Mouse (Mus musculus) myocyte (in vitro differentiated cells): Measurements from ENCODE around the gene Efcab8. TPM values are rescaled to one million over a fixed set of nuclear protein-coding genes. Genes with fewer than 3 reads are reported as not detected.
"Not testable (repeated sequence)": the region's sequence is repeated elsewhere in the genome, so short reads cannot be mapped to it uniquely, and the experiment has no call there.

Source experiments
- H3K27me3 ChIP-seq: one replicate; pipeline ENCODE4 v1.6.1; 2011; ENCODE audit not compliant: control insufficient read depth, insufficient read depth, insufficient read length
- H3K36me3 ChIP-seq: one replicate; pipeline ENCODE4 v1.6.1; 2011; ENCODE audit not compliant: control insufficient read depth, insufficient read depth
- H3K4me2 ChIP-seq: one replicate; pipeline ENCODE4 v1.6.1; 2011; ENCODE audit warnings: low read depth, control low read depth
- H3K4me3 ChIP-seq: one replicate; pipeline ENCODE4 v1.5.1; 2011; ENCODE audit warnings: mild to moderate bottlenecking, control low read depth, moderate library complexity
- H3K79me2 ChIP-seq: one replicate; pipeline ENCODE4 v1.6.1; 2011; ENCODE audit not compliant: control insufficient read depth, insufficient read depth
- H3ac ChIP-seq: one replicate; pipeline ENCODE4 v1.6.1; 2011; ENCODE audit not compliant: control insufficient read depth, insufficient read length
- CEBPB ChIP-seq: IDR thresholded peaks from 2 replicates; pipeline ENCODE4 v1.6.1; 2011; ENCODE audit warnings: mild to moderate bottlenecking, moderate library complexity; ENCODE audit not compliant: poor library complexity, insufficient read depth, severe bottlenecking
- E2F4 ChIP-seq: IDR thresholded peaks from one replicate; pipeline ENCODE4 v1.6.1; 2011; ENCODE audit warnings: mild to moderate bottlenecking, control low read depth, moderate library complexity; ENCODE audit not compliant: insufficient read depth
- MAX ChIP-seq: IDR thresholded peaks from one replicate; pipeline ENCODE4 v1.6.1; 2011; ENCODE audit warnings: low read depth, mild to moderate bottlenecking, control low read depth
- MYOD1 ChIP-seq, 3 experiments: IDR thresholded peaks; one replicate each; pipeline ENCODE4 v1.6.1; 2011; ENCODE audit warnings: control low read depth in 2 of 3, low read depth in 2 of 3, mild to moderate bottlenecking in 2 of 3, moderate library complexity in 1 of 3; ENCODE audit not compliant: insufficient read length in 2 of 3, control insufficient read depth in 1 of 3
- MYOG ChIP-seq, 3 experiments: IDR thresholded peaks; one replicate each; pipeline ENCODE4 v1.6.1; 2011; ENCODE audit warnings: control low read depth in 2 of 3, low read depth in 2 of 3, mild to moderate bottlenecking in 2 of 3; ENCODE audit not compliant: insufficient read length in 2 of 3, control insufficient read depth in 1 of 3, insufficient read depth in 1 of 3
- POLR2A ChIP-seq: IDR thresholded peaks from one replicate; pipeline ENCODE4 v1.6.1; 2011; ENCODE audit warnings: low read depth, mild to moderate bottlenecking, control low read depth, moderate library complexity; ENCODE audit not compliant: insufficient read length
- POLR2AphosphoS2 ChIP-seq: IDR thresholded peaks from one replicate; pipeline ENCODE4 v1.6.1; 2011; ENCODE audit warnings: low read depth, control low read depth; ENCODE audit not compliant: insufficient read length
- REST ChIP-seq: IDR thresholded peaks from one replicate; pipeline ENCODE4 v1.6.1; 2011; ENCODE audit warnings: mild to moderate bottlenecking, control low read depth, moderate library complexity; ENCODE audit not compliant: insufficient read depth, insufficient read length
- SRF ChIP-seq: IDR thresholded peaks from one replicate; pipeline ENCODE4 v1.6.1; 2011; ENCODE audit warnings: low read depth; ENCODE audit not compliant: control insufficient read depth, insufficient read length
- TCF12 ChIP-seq: IDR thresholded peaks from one replicate; pipeline ENCODE4 v1.6.1; 2011; ENCODE audit warnings: mild to moderate bottlenecking, control low read depth; ENCODE audit not compliant: poor library complexity, insufficient read depth, severe bottlenecking
- TCF3 ChIP-seq: IDR thresholded peaks from one replicate; pipeline ENCODE4 v1.6.1; 2011; ENCODE audit warnings: low read depth, control low read depth; ENCODE audit not compliant: insufficient read length
- USF1 ChIP-seq: IDR thresholded peaks from one replicate; pipeline ENCODE4 v1.6.1; 2011; ENCODE audit warnings: low read depth, mild to moderate bottlenecking, control low read depth, moderate library complexity
- polyA plus RNA-seq: library from polyadenylated mRNA; unstranded; fragments of >200 nt; fragmentation: generic; extraction: Trizol; gene quantifications from one replicate; pipeline ENCODE4 v1.2.1, GENCODE M21; 2012; ENCODE audit warnings: missing spikeins

Efcab8 gene
- polyA plus RNA-seq, 1 experiment: 0.04 TPM

DNA sequence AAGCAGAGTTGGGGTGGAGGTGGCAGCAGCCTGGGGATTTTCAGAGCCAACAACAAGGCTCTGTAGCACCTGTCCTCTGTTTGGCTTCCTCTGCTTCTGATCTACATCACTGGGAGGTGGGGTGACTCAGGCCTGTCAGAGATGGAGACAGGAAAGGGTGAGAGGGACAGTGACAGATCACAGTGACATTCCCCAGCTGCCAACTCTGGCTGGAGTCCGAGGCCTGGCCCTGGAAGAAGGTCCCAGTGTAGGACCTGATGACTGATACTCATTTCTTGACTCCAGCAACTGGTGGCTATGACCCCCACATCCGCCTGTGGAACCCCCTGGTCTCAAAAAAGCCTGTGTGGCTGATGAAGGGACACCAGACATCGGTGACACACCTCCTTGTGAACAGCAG lies 30.2 kb downstream of the Efcab8 start:
- Histone ChIP-seq H3K4me2 (no peak overlapping the region), H3K36me3 (no peaks in the 10 kb centered on the region), H3K79me2 (no peaks in the 10 kb centered on the region), H3K4me3 (no peak overlapping the region), H3K27me3 (peaks cover 6% of the 10 kb centered on the region), H3ac (no peak overlapping the region)
- TF ChIP-seq MAX: no peak
- TF ChIP-seq REST: no peak
- TF ChIP-seq POLR2AphosphoS2: no peak
- no peak for TF ChIP-seq POLR2A
- no peak for TF ChIP-seq MYOD1 (IDR thresholded peaks at IDR 0.05; ENCODE audit: control insufficient read depth in 1 of 3, insufficient read length in 2 of 3, low read depth in 2 of 3)
- no peak for TF ChIP-seq SRF
- TF ChIP-seq E2F4: no peak
- no peak for TF ChIP-seq CEBPB
- TF ChIP-seq USF1: no peak
- TF ChIP-seq MYOG (IDR thresholded peaks at IDR 0.05; ENCODE audit: control insufficient read depth in 1 of 3, insufficient read depth in 1 of 3, insufficient read length in 2 of 3, low read depth in 2 of 3): no peak
- no peak for TF ChIP-seq TCF12
- no peak for TF ChIP-seq TCF3

GRCm38 (mm10) chr2:153822005-153822543 lies 42.3 kb downstream of the Efcab8 start:
- Histone ChIP-seq H3K36me3 (no peaks in the 10 kb centered on the region), H3K4me3 (no peak overlapping the region), H3K79me2 (no peaks in the 10 kb centered on the region), H3ac (no peak overlapping the region), H3K4me2 (no peak overlapping the region), H3K27me3 (no peaks in the 10 kb centered on the region)
- TF ChIP-seq MAX (no peak), REST (no peak), MYOD1 (IDR thresholded peaks at IDR 0.05; ENCODE audit: control insufficient read depth in 1 of 3, insufficient read length in 2 of 3, low read depth in 2 of 3) (no peak)

DNA sequence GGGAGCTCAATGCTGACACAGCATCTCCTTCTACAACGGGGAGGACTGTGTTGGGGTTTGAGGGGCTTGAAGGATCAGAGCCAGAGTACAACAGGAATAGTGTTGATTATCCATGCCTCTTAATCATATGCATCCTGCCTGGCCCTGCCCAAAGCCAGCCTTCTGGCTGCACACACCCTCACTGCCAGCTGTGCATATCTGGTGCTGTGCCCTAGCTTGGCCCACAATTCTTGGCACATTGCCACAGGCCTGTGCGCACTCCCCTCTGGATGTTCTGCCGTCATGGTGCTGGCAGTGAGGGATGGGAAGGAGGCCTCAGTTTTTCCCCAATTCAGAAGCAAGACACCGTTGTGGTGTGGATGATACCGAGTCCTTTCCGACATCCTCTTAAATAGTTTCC lies 44.9 kb downstream of the Efcab8 start:
- H3K4me2 ChIP-seq: no peak overlapping the region
- no peaks in the 10 kb centered on the region for H3K36me3 ChIP-seq
- TF ChIP-seq E2F4: no peak
- TF ChIP-seq CEBPB: no peak
- no peak for TF ChIP-seq REST
- TF ChIP-seq POLR2A: no peak
- no peak for TF ChIP-seq MYOG (IDR thresholded peaks at IDR 0.05; ENCODE audit: control insufficient read depth in 1 of 3, insufficient read depth in 1 of 3, insufficient read length in 2 of 3, low read depth in 2 of 3)
- no peak for TF ChIP-seq POLR2AphosphoS2
- no peak for TF ChIP-seq USF1
- no peak for TF ChIP-seq TCF12
- TF ChIP-seq SRF: no peak
- no peak for TF ChIP-seq TCF3
- TF ChIP-seq MAX: no peak
- H3K4me3 ChIP-seq: no peak overlapping the region
- H3K27me3 ChIP-seq: no peaks in the 10 kb centered on the region
- H3ac ChIP-seq: no peak overlapping the region
- no peaks in the 10 kb centered on the region for H3K79me2 ChIP-seq

DNA sequence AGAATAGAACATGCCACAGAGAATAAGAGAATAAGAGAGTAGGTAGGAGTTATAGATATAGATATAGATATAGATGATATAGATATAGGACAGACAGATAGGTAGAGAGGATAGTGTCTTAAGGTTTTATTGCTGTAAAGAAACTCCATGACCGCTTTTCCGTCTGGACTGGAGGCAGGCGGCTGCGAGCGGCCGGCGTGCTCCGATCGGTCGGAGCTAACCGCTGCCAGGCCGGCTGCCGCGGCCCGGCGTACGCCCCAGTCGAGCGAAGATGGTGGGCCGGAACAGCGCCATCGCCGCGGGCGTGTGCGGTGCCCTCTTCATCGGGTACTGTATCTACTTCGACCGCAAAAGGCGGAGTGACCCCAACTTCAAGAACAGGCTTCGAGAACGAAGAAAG lies 46.2 kb downstream of the Efcab8 start:
- H3K27me3 ChIP-seq, H3K4me3 ChIP-seq, H3K79me2 ChIP-seq, H3K4me2 ChIP-seq, H3ac ChIP-seq, H3K36me3 ChIP-seq: not testable (repeated sequence)

DNA sequence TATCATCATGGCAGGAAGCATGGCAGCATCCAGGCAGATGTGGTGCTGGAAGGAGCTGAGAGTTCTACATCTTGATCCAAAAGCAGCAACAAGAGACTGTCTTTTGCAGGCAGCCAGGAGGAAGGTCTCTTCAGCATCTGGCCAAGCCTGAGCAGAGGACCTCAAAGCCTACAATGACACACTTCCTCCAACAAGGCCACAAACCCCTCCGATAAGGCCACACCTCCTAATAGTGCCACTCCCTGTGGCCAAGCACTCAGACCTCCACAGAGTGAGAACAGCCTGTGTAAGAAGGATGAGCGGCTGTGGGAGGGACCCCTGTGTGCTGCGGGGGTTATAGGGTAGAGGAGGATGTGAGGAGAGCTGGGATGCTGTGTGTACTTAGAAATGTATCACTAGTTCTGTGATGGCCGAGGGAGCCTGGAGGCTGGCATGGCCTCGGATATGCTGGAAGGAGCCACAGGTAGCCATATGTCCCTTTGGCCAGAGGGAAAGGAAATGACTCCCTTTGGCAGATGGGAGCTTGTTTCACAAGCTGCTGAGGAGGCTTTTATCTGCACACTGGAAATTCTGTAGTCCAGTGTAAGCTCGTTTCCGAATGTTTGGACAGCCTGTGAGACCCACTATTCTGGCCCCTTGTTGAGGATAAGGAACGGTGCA lies 47.6 kb downstream of the Efcab8 start:
- H3K79me2 ChIP-seq: no peaks in the 10 kb centered on the region
- TF ChIP-seq MYOD1 (IDR thresholded peaks at IDR 0.05; ENCODE audit: control insufficient read depth in 1 of 3, insufficient read length in 2 of 3, low read depth in 2 of 3) (no peak), USF1 (no peak), SRF (no peak), POLR2A (no peak), TCF3 (no peak), TCF12 (no peak), REST (no peak), E2F4 (no peak), POLR2AphosphoS2 (no peak), CEBPB (no peak), MYOG (IDR thresholded peaks at IDR 0.05; ENCODE audit: control insufficient read depth in 1 of 3, insufficient read depth in 1 of 3, insufficient read length in 2 of 3, low read depth in 2 of 3) (no peak), MAX (no peak)
- no peak overlapping the region for H3ac ChIP-seq
- peaks cover 7% of the 10 kb centered on the region for H3K27me3 ChIP-seq
- no peaks in the 10 kb centered on the region for H3K36me3 ChIP-seq
- no peak overlapping the region for H3K4me2 ChIP-seq
- H3K4me3 ChIP-seq: no peak overlapping the region
